7 mouse cellular contexts compared by ENCODE assay signal in genomic region chr7:127614891-127615843, GRCm38 (mm10). TPM values are rescaled to one million over a fixed set of nuclear protein-coding genes. Genes with fewer than 3 reads are reported as not detected.
A peak's percentile ranks its signal among the peaks of the same experiment; 100 is the strongest.
DNase-seq lines count a peak whose midpoint lies in the region; ATAC-seq lines count a peak whose summit lies in the region.

Zfp629 (minus strand) TSS chr7:127615797.

- H3K36me3 ChIP-seq in intestine, embryonic 16.5 days (ENCODE audit: control insufficient read depth, insufficient read depth, low read length) = peaks cover 24% of the 10 kb centered on the region

- intact Hi-C loops in left cerebral cortex, postnatal 25 days (cut with DNase I) = loop anchor here (1.0 to 10.0 kb wide), 2 partner anchors 22 to 270 kb away; partner anchors contain the start of gene Zfp768

- ATAC-seq in intestine, embryonic 16.5 days = peak; percentile 92

- H3K4me1 ChIP-seq in intestine, embryonic 16.5 days (ENCODE audit: control insufficient read depth, insufficient read depth, low read length) = peaks cover 6% of the 10 kb centered on the region

- under 1% methylated on average over 35 of the region's 50 CpGs for WGBS in intestine, embryonic 16.5 days

- H3K27ac ChIP-seq in intestine, embryonic 16.5 days (ENCODE audit: low read length) = peak within 1 kb of the TSS; percentile 85

- H3K9ac ChIP-seq in intestine, embryonic 16.5 days (ENCODE audit: low read depth, low read length) = peak within 1 kb of the TSS; percentile 99

- H3K4me2 ChIP-seq in intestine, embryonic 16.5 days (ENCODE audit: low read depth, low read length) = peak within 1 kb of the TSS; percentile 72

- DNase-seq in adrenal gland, adult 8-10 months = peak; percentile 65
- DNase-seq in embryo, embryonic 10.5 days (ENCODE audit: low spot score) = peak; percentile 95
- DNase-seq in gastrocnemius, postnatal 4 days (ENCODE audit: low spot score in 2 of 2) = peak; percentile 45 to 79
- peak; percentile 79 to 86 for DNase-seq in left cerebral cortex, postnatal 25 days (ENCODE audit: low spot score in 2 of 2)
- peak; percentile 91 for DNase-seq in mesoderm, embryonic 11.5 days (ENCODE audit: low read depth, low spot score)
- DNase-seq in right cerebral cortex, postnatal 4 days = peak; percentile 76

- peak within 1 kb of the TSS; percentile 100 for H3K4me3 ChIP-seq in intestine, embryonic 16.5 days (ENCODE audit: low read length)

- H3K9me3 ChIP-seq in intestine, embryonic 16.5 days (ENCODE audit: control insufficient read depth, low read length) = no peaks in the 10 kb centered on the region

- no peaks in the 10 kb centered on the region for H3K27me3 ChIP-seq in intestine, embryonic 16.5 days (replicated peaks; ENCODE audit: control insufficient read depth, insufficient read depth, low read length)

RNA-seq across cellular contexts. Expression of gene Zfp629, which starts in this region (rescaled TPM):
- total RNA-seq in adrenal gland, adult 8-10 months (2022) = 10 to 100 TPM; 16.5 to 28.8 (median 23.3) TPM
- total RNA-seq in gastrocnemius, postnatal 4 days (2021) = 10 to 100 TPM; 13.1 to 13.5 TPM
- polyA plus RNA-seq in intestine, embryonic 16.5 days (2015; fragmentation: Nextera tagmentation; extraction: Ambion mirVana) = 7.9 and 8.5 TPM in 2 replicates
- 10 to 100 TPM; 22.2 to 24.8 TPM for total RNA-seq in left cerebral cortex, postnatal 25 days (2021)

Comparison
In these comparisons a context has a peak if more than half of its experiments do, and no peak if none do; other contexts are left out.
1. Peak in every context shown above with its lines: DNase-seq, ATAC-seq, H3K4me3 ChIP-seq and H3K27ac ChIP-seq.